Mouse (Mus musculus) ovary, adult 2 months (tissue): Measurements from ENCODE around the gene Prokr2. TPM values are rescaled to one million over a fixed set of nuclear protein-coding genes. Genes with fewer than 3 reads are reported as not detected.

Experiments used
- polyA plus RNA-seq: library from polyadenylated mRNA; depleted of rRNA; stranded (reverse); fragments of >200 nt; gene quantifications from 2 replicates; pipeline ENCODE4 v1.2.3, GENCODE M21; 2012; rRNA removed

The Prokr2 gene
- polyA plus RNA-seq = 0.09 and 0.16 TPM in 2 replicates

GRCm38 (mm10) chr2:132385194-132385838 is at the start of gene Prokr2:
Gene Prokr2 (minus strand): TSS chr2:132385447.

Other genes with a start within 250 kb of the Prokr2 start
- 64.7 and 66.0 TPM in 2 replicates for gene Slc23a2, start 240.3 kb downstream of the Prokr2 start, polyA plus RNA-seq
- 246 and 291 TPM in 2 replicates for gene Tmem230, start 137.6 kb downstream of the Prokr2 start, polyA plus RNA-seq
- 78.0 and 104 TPM in 2 replicates for gene Pcna, start 132.1 kb downstream of the Prokr2 start, polyA plus RNA-seq
- 29.3 and 35.2 TPM in 2 replicates for gene Cds2, start 122.3 kb downstream of the Prokr2 start, polyA plus RNA-seq
- 4.5 and 5.8 TPM in 2 replicates for gene Gpcpd1, start 202.3 kb upstream of the Prokr2 start, polyA plus RNA-seq